Mouse (Mus musculus): ENCODE data around the gene Stra6. TPM values are rescaled to one million over a fixed set of nuclear protein-coding genes. Genes with fewer than 3 reads are reported as not detected.

Stra6 gene
- total RNA-seq, 2 experiments from 2014 or later: 0.12 to 0.20 TPM

GRCm38 (mm10) chr9:58200270-58201090, 136.9 kb downstream of the Stra6 start:
- intact Hi-C loops (cut with DNase I): no loop called here
- no peak for DNase-seq

GRCm38 (mm10) chr9:58201091-58201842, 137.7 kb downstream of the Stra6 start:
- DNase-seq: no peak
- intact Hi-C loops (cut with DNase I): no loop called here

GRCm38 (mm10) chr9:58201861-58202549, 138.4 kb downstream of the Stra6 start:
- DNase-seq: no peak
- intact Hi-C loops (cut with DNase I): no loop called here

GRCm38 (mm10) chr9:58202676-58203453, 139.3 kb downstream of the Stra6 start:
- intact Hi-C loops (cut with DNase I): no loop called here
- peak in 1 of 2 experiments; percentile 26 for DNase-seq

Other genes starting within 250 kb of the Stra6 start
- 1 to 10 TPM; 4.4 to 7.0 TPM for gene Arid3b, start 227.0 kb upstream of the Stra6 start, total RNA-seq (2021)
- gene Ubl7, start 152.8 kb upstream of the Stra6 start, total RNA-seq (2021): 10 to 100 TPM; 69.4 to 81.8 TPM
- gene Sema7a, start 123.7 kb upstream of the Stra6 start, total RNA-seq (2021): 10 to 100 TPM; 45.2 to 48.3 TPM
- gene Cyp11a1, start 57.4 kb upstream of the Stra6 start, total RNA-seq (2021): under 1 TPM; 0.35 to 0.50 TPM
- not detected for gene Ccdc33, start 55.0 kb downstream of the Stra6 start, total RNA-seq (2021)
- gene Islr, start 140.5 kb downstream of the Stra6 start, total RNA-seq (2021): 10 to 100 TPM; 52.4 to 54.4 TPM
- 1 to 10 TPM; 2.5 to 4.5 TPM for gene Islr2, start 140.5 kb downstream of the Stra6 start, total RNA-seq (2021)
- 10 to 100 TPM; 12.4 to 13.0 TPM for gene Pml, start 186.0 kb downstream of the Stra6 start, total RNA-seq (2021)
- gene Stoml1, start 189.4 kb downstream of the Stra6 start, total RNA-seq (2021): 10 to 100 TPM; 15.5 to 15.6 TPM
- 10 to 100 TPM; 83.7 to 86.7 TPM for gene Loxl1, start 249.4 kb downstream of the Stra6 start, total RNA-seq (2021)